Mouse (Mus musculus) E14TG2a.4 (cell line): ENCODE data around the gene Gm2004.
"Not testable (repeated sequence)": the region's sequence is repeated elsewhere in the genome, so short reads cannot be mapped to it uniquely, and the experiment has no call there.

Source experiments
- H3K27me3 ChIP-seq: 2 replicates; pipeline ENCODE4 v1.6.1; 2014; ENCODE audit warnings: low read length, control low read depth; ENCODE audit not compliant: insufficient read depth
- H3K36me3 ChIP-seq: 2 replicates; pipeline ENCODE4 v1.6.1; 2014; ENCODE audit warnings: low read length, control low read depth; ENCODE audit not compliant: insufficient read depth
- H3K4me1 ChIP-seq: replicated peaks from 2 replicates; pipeline ENCODE4 v1.6.1; 2014; ENCODE audit warnings: low read depth, low read length, control low read depth
- H3K4me3 ChIP-seq: replicated peaks from 2 replicates; pipeline ENCODE4 v1.5.1; 2014; ENCODE audit warnings: mild to moderate bottlenecking, low read length
- H3K9me3 ChIP-seq: 2 replicates; pipeline ENCODE4 v1.6.1; 2014; ENCODE audit warnings: low read length, control low read depth

Gene Gm2004

GRCm38 (mm10) chr2:176149725-176150124, at the start of gene Gm2004:
Gene Gm2004, minus strand, starts transcription at chr2:176149825.
- not testable (repeated sequence) for H3K36me3 ChIP-seq, H3K4me3 ChIP-seq, H3K9me3 ChIP-seq, H3K27me3 ChIP-seq, H3K4me1 ChIP-seq
